Mouse (Mus musculus): Measurements from ENCODE around the gene Clec2d. TPM values are rescaled to one million over a fixed set of nuclear protein-coding genes. Genes with fewer than 3 reads are reported as not detected.
A peak's percentile ranks its signal among the peaks of the same experiment; 100 is the strongest.
"Not testable (repeated sequence)": the region's sequence is repeated elsewhere in the genome, so short reads cannot be mapped to it uniquely, and the experiment has no call there.

Gene Clec2d
- polyA plus RNA-seq (2017; shearing (Covaris generic)) = 10 to 100 TPM; 12.0 to 41.7 (median 33.6) TPM

GRCm38 (mm10) chr6:129180403-129181169 is at the start of gene Clec2d:
Gene Clec2d, plus strand, starts transcription at chr6:129180615.
- ATAC-seq = peak; percentile 89

GRCm38 (mm10) chr6:129132604-129133341 is 47.6 kb upstream of the Clec2d start:
- ATAC-seq = no peak

GRCm38 (mm10) chr6:129146812-129147211 is 33.6 kb upstream of the Clec2d start:
- no peak for ATAC-seq

- ATAC-seq = no peak
Observed at GRCm38 (mm10) chr6:129160103-129160502, 20.3 kb upstream of the Clec2d start.

- ATAC-seq = no peak
Observed at GRCm38 (mm10) chr6:129161136-129161535, 19.3 kb upstream of the Clec2d start.

- no peak for ATAC-seq
Observed at GRCm38 (mm10) chr6:129161951-129162350, 18.5 kb upstream of the Clec2d start.

GRCm38 (mm10) chr6:129162587-129163159 is 17.7 kb upstream of the Clec2d start:
- no peak for ATAC-seq

GRCm38 (mm10) chr6:129163606-129164005 is 16.8 kb upstream of the Clec2d start:
- ATAC-seq = no peak

GRCm38 (mm10) chr6:129170925-129171324 is 9.5 kb upstream of the Clec2d start:
- no peak for ATAC-seq

GRCm38 (mm10) chr6:129171675-129172074 is 8.7 kb upstream of the Clec2d start:
- ATAC-seq = no peak

GRCm38 (mm10) chr6:129174836-129175235 is 5.6 kb upstream of the Clec2d start:
- no peak for ATAC-seq

- no peak for ATAC-seq
Observed at GRCm38 (mm10) chr6:129175612-129176011, 4.8 kb upstream of the Clec2d start.

GRCm38 (mm10) chr6:129176621-129177020 is 3.8 kb upstream of the Clec2d start:
- no peak for ATAC-seq

GRCm38 (mm10) chr6:129179281-129179680 is 1.1 kb upstream of the Clec2d start:
- no peak for ATAC-seq

- ATAC-seq = not testable (repeated sequence)
Observed at GRCm38 (mm10) chr6:129179831-129180230, 584 bp upstream of the Clec2d start.

GRCm38 (mm10) chr6:129181249-129181648 is 834 bp downstream of the Clec2d start:
- no peak for ATAC-seq

GRCm38 (mm10) chr6:129181683-129182082 is 1.3 kb downstream of the Clec2d start:
- no peak for ATAC-seq

- ATAC-seq = no peak
Observed at GRCm38 (mm10) chr6:129182518-129182917, 2.1 kb downstream of the Clec2d start.

GRCm38 (mm10) chr6:129184001-129184400 is 3.6 kb downstream of the Clec2d start:
- ATAC-seq = not testable (repeated sequence)

- ATAC-seq = no peak
Observed at GRCm38 (mm10) chr6:129184788-129185187, 4.4 kb downstream of the Clec2d start.

GRCm38 (mm10) chr6:129186022-129186421 is 5.6 kb downstream of the Clec2d start:
- peak; percentile 54 for ATAC-seq

GRCm38 (mm10) chr6:129186457-129187199 is 6.2 kb downstream of the Clec2d start:
- ATAC-seq = no peak

GRCm38 (mm10) chr6:129187200-129187651 is 6.8 kb downstream of the Clec2d start:
- no peak for ATAC-seq

All from inflammation-experienced regulatory T-cells, adult 6 months (primary cell).